Mouse (Mus musculus) testis, postnatal 10 days (tissue): ENCODE measurements around the gene Cd4.
"Not testable (repeated sequence)": the region's sequence is repeated elsewhere in the genome, so short reads cannot be mapped to it uniquely, and the experiment has no call there.

Experiments used
- DNase-seq: peaks from one replicate; pipeline ENCODE4 v3.0.0; 2021; ENCODE audit warnings: low spot score

The Cd4 gene

GRCm38 (mm10) chr6:124915160-124915941 is 27.3 kb upstream of the Cd4 start:
- no peak for DNase-seq

GRCm38 (mm10) chr6:124914511-124914910 is 26.5 kb upstream of the Cd4 start:
- no peak for DNase-seq

- no peak for DNase-seq
Measured at GRCm38 (mm10) chr6:124913721-124914285, 25.8 kb upstream of the Cd4 start.

- DNase-seq, result no peak
Measured at GRCm38 (mm10) chr6:124913214-124913613, 25.2 kb upstream of the Cd4 start.

- no peak for DNase-seq
Measured at GRCm38 (mm10) chr6:124911533-124912218, 23.7 kb upstream of the Cd4 start, which contains the start of gene Lag3. TSS of gene Lag3 (minus strand) at chr6:124911705.

GRCm38 (mm10) chr6:124910032-124910431 is 22.0 kb upstream of the Cd4 start:
- DNase-seq, result no peak

- no peak for DNase-seq
Measured at GRCm38 (mm10) chr6:124907767-124908166, 19.7 kb upstream of the Cd4 start.

- no peak for DNase-seq
Measured at GRCm38 (mm10) chr6:124904991-124905860, 17.2 kb upstream of the Cd4 start.

GRCm38 (mm10) chr6:124904161-124904981 is 16.4 kb upstream of the Cd4 start:
- peak; percentile 66 for DNase-seq

GRCm38 (mm10) chr6:124903580-124904151 is 15.6 kb upstream of the Cd4 start:
- peak; percentile 98 for DNase-seq

GRCm38 (mm10) chr6:124901851-124902250 is 13.8 kb upstream of the Cd4 start:
- no peak for DNase-seq

- DNase-seq, result no peak
Measured at GRCm38 (mm10) chr6:124900801-124901480, 12.9 kb upstream of the Cd4 start.

GRCm38 (mm10) chr6:124900056-124900800 is 12.2 kb upstream of the Cd4 start:
- DNase-seq, result no peak

- DNase-seq, result no peak
Measured at GRCm38 (mm10) chr6:124898359-124898758, 10.3 kb upstream of the Cd4 start.

GRCm38 (mm10) chr6:124894113-124894512 is 6.1 kb upstream of the Cd4 start:
- DNase-seq, result not testable (repeated sequence)

- no peak for DNase-seq
Measured at GRCm38 (mm10) chr6:124890997-124891396, 3.0 kb upstream of the Cd4 start.

- DNase-seq, result no peak
Measured at GRCm38 (mm10) chr6:124888555-124889125, 619 bp upstream of the Cd4 start.

GRCm38 (mm10) chr6:124885956-124886381 is 2.1 kb downstream of the Cd4 start:
- no peak for DNase-seq
